Mouse (Mus musculus): ENCODE results near the gene Ahnak.

GRCm38 (mm10) chr19:8946929-8947328, 42.2 kb upstream of the Ahnak start:
- TF ChIP-seq HCFC1 (IDR thresholded peaks at IDR 0.05; ENCODE audit: borderline replicate concordance, insufficient read depth, low read length) (no peak), CHD2 (IDR thresholded peaks at IDR 0.05; ENCODE audit: low read depth, low read length) (no peak), ZNF384 (IDR thresholded peaks at IDR 0.05; ENCODE audit: low read depth, low read length) (no peak), MAFK (IDR thresholded peaks at IDR 0.05; ENCODE audit: insufficient read depth, low read depth, low read length) (no peak), ZC3H11A (IDR thresholded peaks at IDR 0.05; ENCODE audit: borderline replicate concordance, low read depth, low read length) (no peak)

Data from ES-E14 (cell line).